Mouse (Mus musculus) gastrocnemius, postnatal 25 days (tissue): Measurements from ENCODE around the gene Nedd9. TPM values are rescaled to one million over a fixed set of nuclear protein-coding genes. Genes with fewer than 3 reads are reported as not detected.
A peak's percentile ranks its signal among the peaks of the same experiment; 100 is the strongest.
"Not testable (repeated sequence)": the region's sequence is repeated elsewhere in the genome, so short reads cannot be mapped to it uniquely, and the experiment has no call there.

Source experiments
- DNase-seq: peaks from one replicate; pipeline ENCODE4 v3.0.0; 2022
- total RNA-seq, 2 experiments: library from RNA; stranded (reverse); gene quantifications; 1 replicate in 1 of 2; 2 replicates in 1 of 2; pipeline ENCODE4 v1.2.3; 2021

Gene Nedd9
- total RNA-seq, 2 experiments from 2014 or later: 4.5 to 9.4 TPM

DNA sequence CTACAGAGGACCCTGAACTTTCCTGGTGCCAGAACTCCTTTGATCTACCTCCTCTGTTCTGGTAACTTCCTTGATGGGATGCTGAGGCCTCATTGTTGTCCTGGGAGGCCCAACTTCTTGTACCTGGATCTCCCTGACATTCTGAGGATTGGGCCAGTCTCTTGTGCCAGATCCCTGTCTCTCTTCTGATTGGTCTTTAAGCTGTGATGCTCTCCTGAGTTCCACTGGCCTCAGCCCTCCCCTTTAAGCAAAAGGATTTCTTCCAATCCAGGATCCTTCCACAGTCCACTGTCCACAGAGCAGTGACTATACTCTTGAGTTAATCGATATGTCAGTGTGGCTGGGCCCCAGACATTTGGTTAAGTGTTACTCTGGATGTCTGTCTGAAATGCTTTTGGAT is 112.3 kb downstream of the Nedd9 start:
- no peak for DNase-seq

DNA sequence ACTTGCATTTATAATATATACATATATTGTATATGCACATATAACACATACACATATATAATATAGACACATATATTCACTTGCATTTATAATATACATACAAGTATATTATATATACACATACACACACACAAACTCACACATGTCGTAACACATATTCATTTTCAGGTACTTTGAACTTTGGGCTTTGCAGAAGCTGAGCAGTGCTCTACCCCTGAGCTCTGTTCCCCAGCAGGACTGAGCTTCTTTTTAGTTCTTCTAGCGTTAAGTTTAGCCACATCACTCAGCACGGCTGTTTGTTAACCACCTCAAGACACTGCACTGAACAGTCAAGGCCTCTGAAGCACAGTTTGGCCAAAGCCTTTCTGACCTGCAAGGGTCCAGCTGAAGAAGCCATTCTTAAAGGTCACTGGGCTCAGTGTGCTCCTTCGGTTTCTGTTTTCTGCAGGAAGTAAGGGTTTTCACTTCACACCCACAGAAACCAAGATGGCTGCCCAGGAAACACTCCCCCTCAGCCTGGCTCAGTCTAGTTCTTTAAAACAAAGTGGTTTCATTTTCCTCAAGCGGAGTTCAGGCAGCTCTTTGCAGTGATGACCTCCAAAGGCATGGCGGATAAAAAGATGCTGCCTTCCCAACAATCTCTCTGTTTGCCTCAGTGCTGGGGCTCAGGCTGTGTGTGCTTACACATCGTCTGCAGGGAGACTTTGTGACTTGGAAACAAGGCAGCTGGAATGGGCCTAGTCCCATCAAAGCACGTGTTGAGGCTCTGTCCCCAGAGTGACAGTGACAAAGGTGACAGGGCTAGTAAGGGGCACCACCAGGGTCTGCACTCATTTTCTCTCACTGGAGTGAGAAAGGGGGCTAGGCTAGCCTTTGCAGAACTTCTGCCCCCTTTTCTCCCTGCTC is 114.4 kb downstream of the Nedd9 start:
- DNase-seq: no peak

DNA sequence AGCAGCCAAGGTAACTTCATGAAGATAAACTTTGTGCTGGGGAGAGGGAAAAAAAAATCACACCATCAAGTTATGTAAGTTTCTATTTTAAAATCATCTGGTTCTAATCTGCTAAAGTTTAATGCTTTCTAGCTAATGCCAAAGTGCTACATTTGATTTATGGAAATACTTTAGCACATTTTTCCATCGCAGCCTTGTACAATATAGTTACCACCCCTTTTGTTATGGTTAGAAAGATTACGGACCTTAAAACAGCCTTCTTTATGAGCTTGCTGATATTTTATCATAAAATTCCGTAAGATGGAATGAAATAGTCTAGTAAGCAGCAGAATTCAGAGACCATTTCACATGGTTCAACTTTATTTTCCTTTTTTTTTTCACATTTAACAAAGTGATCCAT is 115.6 kb downstream of the Nedd9 start:
- no peak for DNase-seq

DNA sequence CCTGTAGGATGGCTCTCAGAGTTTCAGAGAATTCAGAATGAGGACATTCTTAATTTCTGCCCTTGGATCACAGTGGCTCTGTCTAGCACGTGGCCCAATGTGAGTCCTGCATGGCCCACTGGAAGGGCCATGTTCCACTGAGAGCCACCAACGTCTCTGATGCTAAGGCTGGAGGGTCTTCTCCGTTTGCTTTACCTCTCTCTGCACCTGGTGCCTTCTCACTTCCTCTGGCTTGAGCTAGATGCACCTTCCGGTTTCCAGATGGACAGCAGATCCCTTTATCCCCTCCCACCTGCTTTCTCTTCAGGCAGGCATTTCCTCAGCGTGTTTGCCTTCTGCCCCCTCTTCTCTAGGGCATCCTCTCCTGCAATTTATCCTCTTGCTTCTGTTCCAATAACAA is 118.5 kb downstream of the Nedd9 start:
- DNase-seq: no peak

DNA sequence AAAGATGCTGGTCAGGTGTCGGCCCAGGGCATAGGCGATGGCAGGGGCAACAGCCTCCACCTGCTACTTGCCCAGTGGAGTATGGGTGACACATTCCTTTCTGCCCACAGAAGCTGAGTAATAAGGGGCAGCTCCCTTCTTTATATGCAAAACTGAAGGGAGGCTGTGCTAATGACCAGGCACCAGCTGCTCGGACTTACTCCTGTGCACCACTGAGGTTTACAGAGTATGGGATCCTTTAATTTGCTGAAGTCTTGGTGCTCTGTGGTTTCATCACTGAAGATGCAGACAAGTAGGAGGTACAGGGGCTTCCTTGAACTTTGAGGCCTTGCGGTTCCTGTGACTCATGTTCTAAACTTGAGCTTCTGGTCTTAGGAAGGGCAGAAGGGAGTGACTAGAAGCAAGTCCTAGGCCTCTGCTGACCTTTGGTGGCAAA is 120.0 kb downstream of the Nedd9 start:
- DNase-seq: no peak

DNA sequence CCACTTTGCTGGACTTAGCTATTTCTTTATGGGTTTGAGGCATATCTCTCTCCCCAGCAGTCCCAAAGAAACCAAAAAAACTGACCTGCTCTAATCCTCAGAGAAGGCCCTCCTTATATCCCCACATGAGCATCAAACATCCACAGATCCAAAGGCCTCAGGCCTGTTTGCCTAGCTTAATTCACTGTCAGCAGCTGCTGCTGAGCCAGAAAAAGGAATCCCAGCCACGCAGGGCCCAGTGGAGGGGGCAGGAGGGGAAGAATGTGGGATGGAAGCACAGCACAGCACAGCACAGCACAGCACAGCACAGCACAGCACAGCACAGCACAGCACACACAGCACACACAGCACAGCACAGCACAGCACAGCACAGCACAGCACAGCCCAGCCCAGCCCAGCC is 120.6 kb downstream of the Nedd9 start:
- not testable (repeated sequence) for DNase-seq

DNA sequence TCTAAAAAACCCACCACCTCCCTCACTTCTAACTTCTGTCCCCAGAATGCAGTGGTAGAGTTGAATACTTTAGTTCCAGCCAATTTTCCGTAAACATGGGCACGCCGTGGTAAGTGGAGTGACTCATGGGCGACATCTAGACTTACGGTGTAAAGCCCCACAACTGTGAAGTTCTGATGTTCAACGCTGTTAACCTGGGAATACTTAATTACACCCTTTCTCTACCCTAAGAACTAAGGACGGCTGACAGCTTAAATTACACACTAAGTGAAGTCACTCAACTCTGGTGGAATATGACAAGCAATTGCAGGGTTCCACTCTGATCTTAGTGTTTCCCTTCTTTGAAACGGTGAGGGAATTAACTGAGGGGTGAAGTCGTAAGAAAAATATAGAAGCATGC is 122.9 kb downstream of the Nedd9 start:
- DNase-seq: no peak

DNA sequence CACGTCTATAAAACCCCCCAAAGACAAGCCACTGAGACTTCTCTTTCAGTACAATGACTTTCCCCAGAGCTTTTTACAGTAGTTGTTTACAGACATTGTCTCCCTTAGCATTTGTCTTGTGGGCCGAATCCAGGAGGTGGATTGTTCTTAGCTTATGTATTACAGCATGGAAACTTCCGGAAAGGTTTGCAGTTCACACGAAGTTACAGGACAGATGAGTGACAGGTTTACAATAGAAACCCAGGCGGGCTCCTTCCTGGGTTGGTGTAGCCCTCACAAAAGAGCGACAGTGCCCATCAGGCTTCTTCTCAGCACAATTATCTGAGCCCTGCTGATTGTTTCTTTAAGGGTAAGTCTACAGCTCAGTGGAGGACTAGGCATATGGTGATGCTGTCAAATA is 124.3 kb downstream of the Nedd9 start:
- DNase-seq: no peak

DNA sequence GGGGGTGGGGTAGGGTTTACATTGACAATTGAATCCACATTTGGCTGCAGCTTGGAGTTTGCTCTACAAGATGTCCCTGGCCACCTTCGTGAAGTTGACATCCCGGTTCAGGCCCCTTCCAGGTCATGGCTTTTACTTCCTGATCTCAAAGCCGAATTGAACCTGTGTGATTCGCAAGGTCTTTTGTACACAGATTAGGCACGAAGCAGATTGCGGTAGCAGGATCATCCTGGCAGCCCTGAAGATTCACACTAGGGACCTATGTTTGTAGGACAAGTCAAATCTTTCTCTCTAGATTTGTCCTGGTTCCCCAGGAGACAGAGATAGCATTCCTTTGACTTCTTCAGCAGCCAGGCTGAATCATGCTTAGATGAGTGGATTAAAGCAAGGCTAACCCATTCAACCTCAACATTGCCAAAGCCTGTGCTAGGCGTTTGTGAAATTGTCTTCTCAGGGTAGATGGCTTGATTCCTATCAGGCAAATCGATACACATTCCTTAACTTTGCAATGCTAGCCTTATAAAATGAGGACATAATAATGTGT is 126.8 kb downstream of the Nedd9 start:
- no peak for DNase-seq

DNA sequence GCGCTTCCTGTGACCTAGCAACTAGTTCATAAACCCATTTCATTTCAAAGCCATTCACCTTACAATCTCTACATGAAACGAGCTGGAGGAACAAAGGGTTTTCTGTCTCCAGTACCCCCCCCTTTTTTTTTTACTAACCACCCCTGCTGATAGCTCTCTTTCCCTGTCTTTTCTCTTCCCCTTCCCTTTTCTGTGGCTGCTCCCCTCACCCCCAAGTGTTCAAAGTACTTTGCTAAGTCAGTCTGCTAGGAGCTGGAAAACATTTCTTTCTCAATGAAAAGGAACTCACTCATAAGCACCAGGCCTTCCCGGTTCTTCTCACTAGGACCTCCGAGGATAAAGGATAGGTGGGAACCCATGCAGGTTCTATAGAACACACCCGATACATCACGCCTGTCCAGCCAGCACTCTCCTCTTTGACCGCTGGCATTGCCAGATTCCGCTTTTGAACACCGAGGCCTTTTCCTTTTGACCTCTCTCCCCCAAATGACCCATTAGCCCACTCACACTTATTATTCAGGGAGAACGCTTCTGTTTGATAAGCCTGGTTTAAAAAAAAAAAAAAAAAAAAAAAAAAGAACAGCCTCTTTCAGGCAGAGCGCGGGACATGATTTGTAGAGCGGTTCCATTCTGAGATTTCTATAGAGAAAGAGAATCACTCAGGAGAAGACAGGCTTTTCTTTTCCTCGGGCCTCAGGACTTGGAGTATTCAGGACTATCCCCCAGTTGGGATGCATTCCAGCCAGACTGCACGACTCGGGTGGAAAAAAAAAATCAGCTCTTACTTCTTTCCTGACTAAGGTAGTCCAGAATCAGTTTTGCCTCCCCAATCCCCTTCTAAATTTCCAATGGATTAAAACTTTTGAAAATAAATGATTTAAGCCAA is 127.6 kb downstream of the Nedd9 start:
- no peak for DNase-seq

DNA sequence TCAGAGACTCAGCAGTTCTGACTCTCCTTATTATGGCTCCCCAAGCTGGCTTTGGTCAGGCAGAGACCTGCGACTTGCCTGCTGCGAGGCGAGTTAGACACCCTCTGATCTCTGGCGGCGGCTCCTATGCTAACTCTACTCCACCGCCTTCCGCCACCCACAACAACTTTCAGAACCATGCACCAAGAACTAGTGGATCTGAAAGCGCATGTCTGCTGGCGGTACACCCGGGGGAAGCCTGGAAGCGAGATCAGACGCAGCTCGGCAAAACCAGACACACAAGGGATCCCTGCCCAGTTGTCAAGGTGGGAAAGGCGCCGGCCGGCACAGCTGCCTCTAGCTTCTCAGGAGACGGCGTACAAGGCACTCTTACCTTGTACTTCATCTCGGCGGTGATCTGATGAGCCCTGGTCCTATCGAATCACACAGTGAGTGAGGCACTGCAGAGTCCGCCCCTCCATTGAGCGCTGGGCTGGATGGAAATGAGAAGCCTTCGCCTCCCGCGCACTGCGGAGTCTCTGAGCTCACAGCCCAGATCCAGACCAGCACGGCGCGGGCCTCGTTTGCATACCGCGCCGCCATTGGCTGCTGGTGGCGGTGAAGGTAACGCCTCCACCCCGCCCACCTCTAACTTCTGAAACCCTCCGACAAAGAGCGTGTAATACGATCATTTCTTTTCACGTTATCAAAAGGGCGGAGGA is 128.5 kb downstream of the Nedd9 start:
- DNase-seq: peak; percentile 91

DNA sequence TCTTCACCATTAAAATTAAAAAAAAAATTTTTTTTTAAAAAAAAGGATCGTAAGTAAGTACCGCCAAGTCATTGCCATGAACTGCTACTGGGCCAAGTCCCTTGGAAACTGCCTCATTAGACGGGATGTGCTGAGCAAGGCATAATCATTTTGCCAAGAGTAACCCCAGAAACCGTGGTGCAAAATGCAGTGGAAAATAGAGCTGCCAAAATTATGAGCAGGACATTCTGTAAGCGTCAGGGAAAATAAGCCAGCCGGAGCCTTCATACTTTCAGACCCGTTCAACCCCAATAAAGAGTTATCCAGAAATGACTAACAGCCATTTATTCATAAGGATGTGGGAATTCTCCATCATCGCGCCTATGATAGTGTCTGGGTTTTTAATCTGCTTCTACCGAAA is 129.2 kb downstream of the Nedd9 start:
- no peak for DNase-seq

DNA sequence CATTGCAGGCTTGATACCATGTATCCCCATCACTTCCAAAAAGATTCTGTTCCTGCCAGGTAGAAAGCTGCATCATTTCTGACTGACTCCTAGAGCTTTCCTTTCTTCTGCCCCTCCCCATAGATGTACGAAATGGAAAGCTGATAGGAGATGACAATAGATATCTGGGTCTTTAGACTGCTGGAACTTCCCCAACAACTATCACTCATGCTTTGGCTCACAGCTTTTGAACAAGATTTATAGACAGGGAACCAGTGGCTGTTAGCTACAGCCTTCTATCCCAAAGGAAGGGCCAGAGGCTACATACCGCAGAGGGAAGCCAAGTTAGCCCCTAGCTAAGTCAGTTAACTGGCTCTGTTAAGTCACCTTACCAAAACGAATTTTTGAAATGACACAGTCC is 129.6 kb downstream of the Nedd9 start:
- no peak for DNase-seq

DNA sequence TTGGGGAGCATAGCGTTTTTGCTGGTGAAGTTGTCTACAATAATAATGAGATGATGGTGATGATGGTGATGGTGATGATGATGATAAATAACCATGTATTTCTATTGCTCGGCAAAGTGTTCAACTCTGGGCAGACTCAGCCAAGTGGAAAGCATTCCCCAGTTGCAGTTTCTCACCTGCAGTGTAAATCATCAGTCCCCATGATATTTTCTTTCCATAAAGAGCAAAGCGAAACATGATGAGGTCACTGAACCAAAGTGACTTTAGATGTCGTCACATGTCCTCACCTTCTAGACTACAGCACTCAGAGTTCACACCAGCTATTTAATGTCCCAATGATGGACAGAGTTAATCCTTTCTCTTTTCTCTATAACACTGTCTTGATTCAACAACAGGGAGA is 130.0 kb downstream of the Nedd9 start:
- DNase-seq: no peak

DNA sequence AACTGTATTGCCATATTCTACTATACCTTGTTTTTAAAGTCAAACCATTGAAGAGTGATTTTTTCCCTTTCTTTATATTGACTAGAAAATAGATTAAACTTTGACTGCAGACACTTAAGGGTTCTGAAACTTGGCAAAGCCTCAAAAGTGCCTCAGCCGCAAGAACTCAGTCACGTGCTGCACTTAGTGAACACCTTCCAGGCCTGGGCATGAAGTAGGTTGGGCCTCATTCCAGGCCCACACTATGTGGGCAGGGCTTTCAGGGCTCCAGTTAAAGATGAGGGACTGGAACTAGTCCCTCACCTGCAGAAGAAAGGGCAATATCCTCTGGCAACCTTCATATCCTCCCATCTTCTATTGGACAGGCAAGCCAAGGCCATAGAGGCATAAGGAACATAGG is 131.6 kb downstream of the Nedd9 start:
- DNase-seq: no peak

DNA sequence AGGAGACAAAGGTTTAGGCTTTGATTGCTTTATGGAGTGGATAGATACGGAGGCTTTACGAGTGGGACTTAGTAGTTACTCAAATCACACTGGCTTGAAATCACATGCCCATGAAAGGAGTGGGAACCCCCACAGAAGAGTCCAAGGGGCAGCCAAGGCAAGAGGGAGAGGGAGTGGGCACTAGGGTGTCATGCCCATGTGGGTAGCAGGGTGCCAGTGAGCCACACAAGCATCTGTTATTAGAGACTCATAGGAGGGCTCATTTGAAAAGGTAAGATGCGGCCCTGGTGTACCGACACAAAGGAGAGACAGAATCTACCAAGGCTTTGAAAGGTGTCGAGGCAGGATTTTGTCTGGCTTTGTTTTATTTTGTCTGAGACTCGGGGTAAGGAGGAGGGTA is 132.6 kb downstream of the Nedd9 start:
- no peak for DNase-seq

DNA sequence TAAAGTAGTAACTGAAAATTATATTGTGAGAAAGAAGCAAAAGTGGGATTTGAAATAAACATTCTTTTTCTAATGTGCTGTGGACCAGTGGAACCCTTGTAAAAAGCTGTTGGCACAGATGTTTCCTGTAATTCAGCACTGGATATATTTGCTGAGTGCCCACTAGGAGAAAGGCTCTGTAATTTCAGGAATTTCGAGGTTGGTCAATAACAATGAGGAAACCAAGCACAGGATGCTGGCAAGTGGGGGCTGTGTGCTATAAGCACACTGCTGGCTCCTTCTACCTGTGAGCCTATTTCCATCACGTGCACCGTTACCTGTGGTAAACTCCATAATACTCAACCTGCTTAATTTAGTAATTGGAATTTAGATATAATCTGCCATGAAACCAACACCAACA is 133.5 kb downstream of the Nedd9 start:
- DNase-seq: no peak

DNA sequence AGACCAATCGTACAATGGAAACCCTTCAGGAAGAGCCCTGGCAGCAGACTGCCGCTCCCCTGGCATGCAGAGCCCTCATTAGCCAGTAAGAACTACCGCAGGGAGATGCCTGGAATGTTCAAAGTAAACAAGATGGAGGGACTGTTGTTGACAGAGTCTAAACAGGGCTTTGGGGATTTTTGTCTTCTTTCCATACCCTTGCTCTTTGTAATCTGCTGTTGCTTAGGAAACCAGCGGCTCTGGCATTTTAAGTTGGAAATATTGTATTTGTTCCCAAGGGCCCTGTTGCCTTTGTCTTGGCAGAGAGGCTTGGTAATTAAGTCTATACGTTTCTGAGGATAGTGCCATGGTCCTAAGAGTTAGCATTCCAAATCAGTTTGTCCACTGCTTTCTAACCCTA is 134.8 kb downstream of the Nedd9 start:
- no peak for DNase-seq

DNA sequence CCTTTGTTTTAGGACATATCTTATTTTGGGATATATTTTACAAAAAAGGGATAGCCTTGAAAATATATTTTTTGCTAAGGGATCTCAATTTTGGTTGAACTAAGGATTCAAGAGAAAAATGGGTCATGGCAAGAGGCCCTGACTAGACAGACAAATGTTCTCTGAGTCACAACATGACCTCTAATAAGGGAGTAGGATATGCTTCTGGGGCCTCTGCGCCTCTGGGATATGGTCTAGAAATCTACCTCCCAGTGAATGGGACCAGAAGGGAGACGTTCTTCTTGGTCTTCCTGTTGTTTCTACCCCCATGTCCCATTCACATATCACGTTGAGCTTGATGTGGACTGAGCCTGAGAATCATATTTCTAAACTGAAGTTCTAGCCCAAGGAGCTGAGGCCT is 136.6 kb downstream of the Nedd9 start:
- DNase-seq: no peak

DNA sequence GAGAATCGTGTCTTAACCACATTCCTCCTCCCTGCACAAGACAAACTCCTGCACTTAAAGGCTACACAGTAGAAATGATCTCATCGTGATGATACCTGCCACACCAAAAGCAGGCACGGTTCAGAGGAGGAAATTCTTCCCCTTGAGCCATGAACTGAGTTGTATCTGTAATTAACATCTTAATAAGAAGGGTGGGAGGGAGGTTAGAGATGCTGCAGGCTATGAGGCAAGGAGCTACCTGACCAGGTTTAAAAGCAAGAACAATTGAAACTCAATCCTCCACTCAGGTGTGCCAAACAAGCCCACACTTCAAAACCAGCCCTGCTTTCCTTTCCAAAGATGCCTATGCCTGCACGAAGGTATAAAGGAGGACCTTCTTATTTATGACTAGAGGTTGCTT is 137.4 kb downstream of the Nedd9 start:
- DNase-seq: no peak

DNA sequence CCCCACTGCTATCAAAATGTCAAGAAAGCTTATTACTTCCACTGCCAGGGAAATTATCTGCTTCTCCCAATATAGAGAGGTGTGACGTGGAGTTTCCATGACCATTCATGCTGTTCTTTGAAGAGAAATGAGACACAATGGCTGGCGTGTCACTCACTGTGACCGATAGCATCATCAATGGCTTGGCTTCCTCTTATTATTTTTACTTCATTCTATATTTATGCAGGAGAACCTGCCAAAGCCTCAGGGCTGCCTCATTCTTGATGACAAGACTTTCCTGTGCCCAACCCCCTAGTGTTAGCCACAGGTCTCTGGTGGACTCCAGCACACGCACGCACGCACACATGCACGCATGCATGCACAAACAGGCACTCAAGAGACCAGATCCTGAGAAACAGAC is 141.4 kb downstream of the Nedd9 start:
- DNase-seq: no peak

DNA sequence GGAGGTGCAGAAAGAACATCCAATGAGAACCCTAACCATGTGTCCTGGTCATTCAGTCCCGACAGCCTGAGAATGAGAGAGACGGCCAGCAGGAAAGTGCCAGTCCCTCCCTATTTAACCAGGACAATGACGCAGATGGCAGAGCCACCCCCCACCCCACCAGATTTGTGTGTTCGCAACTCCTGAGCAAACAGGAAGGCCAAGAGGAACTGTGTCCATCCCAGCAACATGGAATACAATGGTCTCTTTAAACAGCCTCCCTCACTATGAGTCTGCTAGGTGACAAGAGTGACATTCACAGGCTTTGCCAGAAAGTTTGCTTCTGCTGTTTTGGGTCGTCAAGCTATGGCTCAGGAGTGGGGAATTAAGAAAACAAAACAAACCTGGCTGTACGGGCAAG is 141.9 kb downstream of the Nedd9 start:
- no peak for DNase-seq

DNA sequence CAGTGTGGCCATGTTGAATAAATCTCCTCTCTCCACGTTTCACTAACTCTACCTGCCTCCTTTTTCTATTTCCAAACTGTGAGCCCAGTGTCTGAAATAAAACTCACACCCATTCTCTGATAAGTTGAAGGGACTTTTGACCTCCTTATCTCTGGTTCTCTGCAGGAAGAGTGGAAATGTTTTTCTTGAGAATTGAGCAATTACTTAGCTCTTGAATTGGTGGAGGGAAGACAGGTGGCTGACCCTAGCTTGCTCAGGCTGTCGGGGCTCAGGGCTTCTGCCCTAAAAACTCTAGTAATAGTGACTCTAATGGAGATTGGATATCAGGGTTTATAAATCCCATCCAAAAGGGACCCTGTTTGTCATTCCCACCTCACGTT is 143.3 kb downstream of the Nedd9 start:
- no peak for DNase-seq
